Mouse (Mus musculus) bone marrow, adult 2 months (tissue): ENCODE measurements around the gene Grip1.

Source experiments
- CTCF ChIP-seq: fragments of 200-500 bp; IDR thresholded peaks from 2 replicates; pipeline ENCODE4 v1.5.1; 2011; ENCODE audit warnings: low read length, control low read depth; ENCODE audit not compliant: control insufficient read depth, insufficient read depth
- POLR2A ChIP-seq: fragments of 200-500 bp; IDR thresholded peaks from 2 replicates; pipeline ENCODE4 v1.6.1; 2011; ENCODE audit warnings: low read depth, mild to moderate bottlenecking, control low read depth, low read length, borderline replicate concordance; ENCODE audit not compliant: control insufficient read depth

GRCm38 (mm10) chr10:120012331-120012730 lies 558.7 kb downstream of the Grip1 start:
- TF ChIP-seq POLR2A (no peak), CTCF (no peak)
